In the genomic region with DNA sequence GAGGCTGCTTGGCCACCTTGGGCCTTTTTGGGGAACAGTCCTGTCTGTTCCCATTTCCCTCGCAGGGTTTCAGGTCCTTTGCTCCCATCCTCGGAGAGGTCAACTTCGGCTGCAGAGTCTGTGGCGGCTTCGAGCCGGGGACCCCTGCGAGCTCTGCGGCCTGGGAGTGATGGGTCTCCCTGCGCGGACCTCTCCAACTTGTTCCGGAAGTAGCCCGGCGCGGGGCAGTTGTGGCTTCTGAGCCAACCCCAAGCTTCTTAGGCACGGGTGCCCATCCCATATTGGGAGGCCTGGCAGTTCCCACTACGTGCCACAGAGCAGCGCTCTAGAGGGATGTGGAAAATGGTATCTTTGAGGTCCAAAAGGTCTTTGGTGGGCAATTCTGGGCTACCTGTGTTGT, we compare ENCODE assay signal across 10 mouse cellular contexts. TPM values are rescaled to one million over a fixed set of nuclear protein-coding genes. Genes with fewer than 3 reads are reported as not detected.
DNase-seq lines count a peak whose midpoint lies in the region; ATAC-seq and TF ChIP-seq lines count a peak whose summit lies in the region.
"Not testable (repeated sequence)": the region's sequence is repeated elsewhere in the genome, so short reads cannot be mapped to it uniquely, and the experiment has no call there.
"Had no signal": no experiment of that assay in that cellular context is flagged by ENCODE, and none has a peak within 500 bp of the region (broad histone marks: within the 10 kb centered on the region; RNA-seq: fewer than 3 reads in every experiment).

No protein-coding gene starts in this region.

- not testable (repeated sequence) for H3K9ac ChIP-seq in forebrain, embryonic 15.5 days (replicated peaks); liver, adult 2 months (ENCODE audit: low read depth, low read length); midbrain, embryonic 11.5 days (ENCODE audit: low read length)
- H3K9ac ChIP-seq in kidney, embryonic 14.5 days (ENCODE audit: low read depth, low read length), result 0 out of 2 replicates have a peak overlapping the region, but pooled peaks have one; percentile 58

- H3K4me2 ChIP-seq in forebrain, embryonic 15.5 days (replicated peaks); midbrain, embryonic 11.5 days: not testable (repeated sequence)
- H3K4me2 ChIP-seq in kidney, embryonic 14.5 days (replicated peaks; ENCODE audit: low read depth, low read length), result peak overlapping the region; percentile 32; the same call in 1 of the 2 replicates

- DNase-seq in embryo, embryonic 10.5 days (ENCODE audit: low spot score), result peak; percentile 4
- DNase-seq in heart, postnatal 4 days, result peak; percentile 6
- DNase-seq in liver, adult 2 months (ENCODE audit: extremely low read depth, low read depth, low spot score), result peak; percentile 4
- peak; percentile 81 for DNase-seq in midbrain, embryonic 11.5 days (ENCODE audit: low spot score, missing footprints)
- peak; percentile 1 for DNase-seq in right cerebral cortex, postnatal 4 days
- DNase-seq in yolk sac, embryonic 10.5 days (ENCODE audit: low spot score), result peak; percentile 7

- not testable (repeated sequence) for TF ChIP-seq POLR2A in liver, adult 2 months (IDR thresholded peaks at IDR 0.05; ENCODE audit: extremely low read depth, insufficient read depth, low read length)

- not testable (repeated sequence) for ATAC-seq in forebrain, embryonic 15.5 days (replicated peaks); kidney, embryonic 14.5 days (ENCODE audit: low FRiP score, low TSS enrichment); midbrain, embryonic 11.5 days (ENCODE audit: low FRiP score)

- not testable (repeated sequence) for TF ChIP-seq CTCF in liver, adult 2 months (IDR thresholded peaks at IDR 0.05; ENCODE audit: low read depth, low read length)

- H3K9me3 ChIP-seq in forebrain, embryonic 15.5 days, result peaks cover 15% of the 10 kb centered on the region
- H3K9me3 ChIP-seq in kidney, embryonic 14.5 days (ENCODE audit: control insufficient read depth, low read length); midbrain, embryonic 11.5 days (ENCODE audit: control insufficient read depth, low read length): not testable (repeated sequence)

- not testable (repeated sequence) for H3K79me2 ChIP-seq in liver, adult 2 months (ENCODE audit: control insufficient read depth, insufficient read depth, low read length)

- peak overlapping the region; percentile 9; the same call in 1 of the 2 replicates for H3K4me3 ChIP-seq in forebrain, embryonic 15.5 days
- peak overlapping the region; percentile 51 for H3K4me3 ChIP-seq in kidney, embryonic 14.5 days (ENCODE audit: low read length)
- H3K4me3 ChIP-seq in liver, adult 2 months (ENCODE audit: insufficient read depth, low read depth, low read length); midbrain, embryonic 11.5 days (ENCODE audit: low read depth, low read length): not testable (repeated sequence)

- 26% methylated on average over 17 of the region's 17 CpGs for WGBS in forebrain, embryonic 15.5 days
- WGBS in kidney, embryonic 14.5 days, result 17% methylated on average over 17 of the region's 17 CpGs
- WGBS in liver, adult 2 months, result 13% methylated on average over 17 of the region's 17 CpGs
- WGBS in midbrain, embryonic 11.5 days, result 19% methylated on average over 17 of the region's 17 CpGs

- not testable (repeated sequence) for H3K27ac ChIP-seq in forebrain, embryonic 15.5 days (replicated peaks); kidney, embryonic 14.5 days (ENCODE audit: low read depth, low read length); liver, adult 2 months (replicated peaks; ENCODE audit: insufficient read depth, low read depth, low read length); midbrain, embryonic 11.5 days (ENCODE audit: low read depth, low read length)

- not testable (repeated sequence) for H3K36me3 ChIP-seq in forebrain, embryonic 15.5 days; kidney, embryonic 14.5 days (ENCODE audit: control insufficient read depth, insufficient read depth, low read length); liver, adult 2 months (ENCODE audit: control insufficient read depth, insufficient read depth, low read length); midbrain, embryonic 11.5 days (ENCODE audit: control insufficient read depth, insufficient read depth, low read length)

- not testable (repeated sequence) for H3K4me1 ChIP-seq in forebrain, embryonic 15.5 days; kidney, embryonic 14.5 days (ENCODE audit: control insufficient read depth, insufficient read depth, low read length); liver, adult 2 months (ENCODE audit: control insufficient read depth, insufficient read depth, low read length); midbrain, embryonic 11.5 days (ENCODE audit: control insufficient read depth, insufficient read depth, low read length)

- not testable (repeated sequence) for H3K27me3 ChIP-seq in forebrain, embryonic 15.5 days; kidney, embryonic 14.5 days (ENCODE audit: control insufficient read depth, insufficient read depth, low read length); liver, adult 2 months (ENCODE audit: control insufficient read depth, insufficient read depth, low read length); midbrain, embryonic 11.5 days (ENCODE audit: control insufficient read depth, insufficient read depth, low read length)

RNA-seq across cellular contexts. Expression of a gene that starts 0.8 kb away (rescaled TPM):
- 1.3 and 1.4 TPM in 2 replicates for polyA plus RNA-seq in forebrain, embryonic 15.5 days (2015; fragmentation: Nextera tagmentation; extraction: Ambion mirVana)
- total RNA-seq in heart, postnatal 4 days (2021), result under 1 TPM; 0.41 to 0.72 TPM
- polyA plus RNA-seq in kidney, embryonic 14.5 days (2014; fragmentation: Nextera tagmentation; extraction: Ambion mirVana), result 4.3 and 5.2 TPM in 2 replicates
- 0.18 TPM in 1 of 2 replicates, not detected in the other for total RNA-seq in liver, adult 2 months (2014; rRNA removed)
- 0.04 and 0.07 TPM in 2 replicates for polyA plus RNA-seq in liver, adult 2 months (2012; rRNA removed)
- 2.1 and 2.2 TPM in 2 replicates for polyA plus RNA-seq in midbrain, embryonic 11.5 days (2014; fragmentation: Nextera tagmentation; extraction: Ambion mirVana)
- total RNA-seq: gastrocnemius, postnatal 36 days had no signal
- polyA plus RNA-seq: inflammation-experienced regulatory T-cells, adult 6 months had no signal

Comparison
In these comparisons a context has a peak if more than half of its experiments do, and no peak if none do; other contexts are left out.
1. DNase-seq: peak in every context shown above with its lines; median percentile 81 in midbrain, embryonic 11.5 days; 7 in yolk sac, embryonic 10.5 days; 6 in heart, postnatal 4 days; 4 in embryo, embryonic 10.5 days; 4 in liver, adult 2 months; 1 in right cerebral cortex, postnatal 4 days.